Mouse (Mus musculus): ENCODE measurements at regions not wholly inside any gene's neighbourhood (a gene's known extent, or its start where the extent isn't known, plus 50 kb on each side); places are given as distances from the start of the nearest gene placed in this dataset.

DNA sequence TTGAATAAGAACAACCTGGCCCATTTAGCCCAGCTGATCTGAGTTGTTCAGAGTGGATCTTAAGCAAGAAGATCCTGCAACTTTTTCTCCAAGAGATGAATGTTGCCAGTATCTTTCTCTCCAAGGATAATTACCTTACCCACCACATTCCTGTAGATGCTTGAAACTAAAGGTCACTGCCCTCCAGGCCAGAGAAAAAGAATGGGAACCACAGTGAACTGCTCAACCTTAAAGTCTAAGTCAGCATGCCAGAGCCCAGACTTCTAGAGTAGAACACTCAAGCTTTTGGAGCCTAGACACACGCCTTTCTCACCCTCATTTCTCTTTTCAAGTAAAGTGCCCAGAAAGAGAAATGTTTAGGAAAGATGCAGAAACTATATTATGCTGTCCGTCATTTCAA is 166.5 kb upstream of the Tsc22d2 start:
- TF ChIP-seq EP300 (IDR thresholded peaks at IDR 0.05; ENCODE audit: insufficient read depth, low read depth, low read length), result no peak
- no peak for TF ChIP-seq POLR2A (IDR thresholded peaks at IDR 0.05; ENCODE audit: insufficient read depth, low read length)
- TF ChIP-seq CTCF (IDR thresholded peaks at IDR 0.05; ENCODE audit: low read depth, low read length), result no peak

Measured in ES-Bruce4 (cell line).